Mouse (Mus musculus) liver, embryonic 16.5 days (tissue): Measurements from ENCODE around the gene Masp2. TPM values are rescaled to one million over a fixed set of nuclear protein-coding genes. Genes with fewer than 3 reads are reported as not detected.

Experiments used
- ATAC-seq: fragments of 200-750 bp; cut with Nextera tagmentation; 2 replicates; pipeline ENCODE4 v1.8.0; 2017; ENCODE audit warnings: low read depth, mild to moderate bottlenecking, moderate number of reproducible peaks, moderate library complexity
- H3K27ac ChIP-seq: fragments of 300-500 bp; sonication (generic); 2 replicates; pipeline ENCODE4 v1.5.1; 2014; ENCODE audit warnings: mild to moderate bottlenecking, low read length
- H3K27me3 ChIP-seq: fragments of 300-500 bp; sonication (generic); 2 replicates; pipeline ENCODE4 v1.6.1; 2014; ENCODE audit warnings: low read depth, low read length, mixed read lengths; ENCODE audit not compliant: control insufficient read depth, insufficient read depth
- H3K36me3 ChIP-seq: fragments of 300-500 bp; sonication (generic); 2 replicates; pipeline ENCODE4 v1.6.1; 2014; ENCODE audit warnings: mild to moderate bottlenecking; ENCODE audit not compliant: control insufficient read depth, insufficient read depth
- H3K4me1 ChIP-seq: fragments of 300-500 bp; sonication (generic); 2 replicates; pipeline ENCODE4 v1.6.1; 2014; ENCODE audit warnings: low read depth, low read length, mixed read lengths; ENCODE audit not compliant: control insufficient read depth
- H3K4me2 ChIP-seq: fragments of 300-500 bp; sonication (generic); 2 replicates; pipeline ENCODE4 v1.6.1; 2014; ENCODE audit warnings: low read depth, low read length, mixed read lengths
- H3K4me3 ChIP-seq: fragments of 300-500 bp; sonication (generic); 2 replicates; pipeline ENCODE4 v1.5.1; 2014; ENCODE audit warnings: low read depth, mild to moderate bottlenecking, low read length
- H3K9ac ChIP-seq: fragments of 300-500 bp; sonication (generic); 2 replicates; pipeline ENCODE4 v1.6.1; 2014; ENCODE audit warnings: low read depth, low read length
- H3K9me3 ChIP-seq: fragments of 300-500 bp; sonication (generic); replicated peaks from 2 replicates; pipeline ENCODE4 v1.6.1; 2016; ENCODE audit warnings: low read length; ENCODE audit not compliant: control insufficient read depth
- WGBS: fragments of 180-500 bp; shearing (Covaris S2); extraction: QIAGEN DNeasy Blood & Tissue Kit; methylation state at CpG from one replicate; pipeline ENCODE4 v1.1.7; 2014; ENCODE audit not compliant: insufficient replicate concordance; 5-methylcytosine and 5-hydroxymethylcytosine counted together
- polyA plus RNA-seq: library from polyadenylated mRNA; unstranded; fragments of >200 nt; fragmentation: Nextera tagmentation; extraction: Ambion mirVana; gene quantifications from 2 replicates; pipeline ENCODE4 v1.2.1, GENCODE M21; 2015

Gene Masp2
- polyA plus RNA-seq, result 58.7 and 65.9 TPM in 2 replicates

GRCm38 (mm10) chr4:148602357-148603120 lies at the start of gene Masp2:
Gene Masp2, plus strand, starts transcription at chr4:148602554.
- 62% methylated on average over 14 of the region's 14 CpGs for WGBS
- H3K9ac ChIP-seq, result peak within 1 kb of the TSS; percentile 31; the same call in 1 of the 2 replicates

DNA sequence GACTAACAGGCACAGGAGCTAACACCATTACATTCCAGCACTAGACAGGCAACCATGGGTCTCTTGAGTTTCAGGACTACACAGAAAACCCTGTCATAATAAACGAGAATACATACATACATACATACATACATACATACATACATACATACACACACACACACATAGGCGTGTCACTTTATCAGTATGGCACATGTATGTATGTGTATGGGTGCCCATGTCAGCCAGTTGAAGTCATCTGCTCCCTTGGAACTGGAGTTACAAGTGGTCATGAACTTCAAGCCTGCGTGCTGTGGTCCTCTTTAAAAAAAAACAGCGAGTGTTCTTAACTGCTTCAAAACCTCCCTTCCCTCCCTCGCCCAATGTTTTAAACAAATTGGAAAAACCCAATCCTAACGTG lies 44.6 kb upstream of the Masp2 start:
- 21% methylated on average over 6 of the region's 6 CpGs for WGBS
- H3K9ac ChIP-seq, result peak overlapping the region; percentile 89
- peak overlapping the region; percentile 96 for H3K4me2 ChIP-seq
- ATAC-seq, result peak; percentile 20; the same call in 1 of the 2 replicates
- no peaks in the 10 kb centered on the region for H3K9me3 ChIP-seq
- H3K4me3 ChIP-seq, result peak overlapping the region; percentile 93
- peaks cover 34% of the 10 kb centered on the region for H3K36me3 ChIP-seq
- H3K27me3 ChIP-seq, result no peaks in the 10 kb centered on the region
- 0 out of 2 replicates have a peak overlapping the region, but pooled peaks have one; percentile 76 for H3K27ac ChIP-seq
- peaks cover 13% of the 10 kb centered on the region for H3K4me1 ChIP-seq

More at GRCm38 (mm10) chr4:148602357-148603120, at the start of gene Masp2:
- ATAC-seq, result peak; percentile 55
- H3K4me3 ChIP-seq, result peak within 1 kb of the TSS; percentile 46
- H3K4me2 ChIP-seq, result peak within 1 kb of the TSS; percentile 40
- H3K36me3 ChIP-seq, result no peaks in the 10 kb centered on the region; the same call in 1 of the 2 replicates
- H3K27ac ChIP-seq, result peak within 1 kb of the TSS; percentile 48
- no peaks in the 10 kb centered on the region for H3K9me3 ChIP-seq
- H3K4me1 ChIP-seq, result peaks cover 8% of the 10 kb centered on the region
- H3K27me3 ChIP-seq, result no peaks in the 10 kb centered on the region

- Histone ChIP-seq H3K36me3 (peaks cover 37% of the 10 kb centered on the region), H3K4me3 (peak within 1 kb of the TSS; percentile 93), H3K4me2 (peak within 1 kb of the TSS; percentile 96), H3K9me3 (no peaks in the 10 kb centered on the region), H3K27me3 (no peaks in the 10 kb centered on the region), H3K27ac (peak within 1 kb of the TSS; percentile 76), H3K9ac (peak within 1 kb of the TSS; percentile 89), H3K4me1 (peaks cover 13% of the 10 kb centered on the region)
- 0% methylated on average over 63 of the region's 63 CpGs for WGBS
- ATAC-seq, result peak; percentile 93
Measured at GRCm38 (mm10) chr4:148558297-148559000, 43.9 kb upstream of the Masp2 start, which contains the start of gene Exosc10. Gene Exosc10, plus strand, starts transcription at chr4:148558429.

GRCm38 (mm10) chr4:148562676-148563075 lies 39.7 kb upstream of the Masp2 start:
- no peak overlapping the region for H3K27ac ChIP-seq
- H3K4me3 ChIP-seq, result no peak overlapping the region
- no peak for ATAC-seq
- WGBS, result 88% methylated on average over 17 of the region's 17 CpGs
- H3K9me3 ChIP-seq, result no peaks in the 10 kb centered on the region
- H3K4me1 ChIP-seq, result peaks cover 11% of the 10 kb centered on the region
- H3K27me3 ChIP-seq, result no peaks in the 10 kb centered on the region
- peaks cover 68% of the 10 kb centered on the region for H3K36me3 ChIP-seq
- no peak overlapping the region for H3K9ac ChIP-seq
- no peak overlapping the region for H3K4me2 ChIP-seq

GRCm38 (mm10) chr4:148563595-148563994 lies 38.8 kb upstream of the Masp2 start:
- H3K4me1 ChIP-seq, result peaks cover 7% of the 10 kb centered on the region
- H3K4me3 ChIP-seq, result no peak overlapping the region
- peaks cover 77% of the 10 kb centered on the region for H3K36me3 ChIP-seq
- H3K4me2 ChIP-seq, result no peak overlapping the region
- no peak overlapping the region for H3K9ac ChIP-seq
- no peak for ATAC-seq
- no peaks in the 10 kb centered on the region for H3K27me3 ChIP-seq
- 87% methylated on average over 12 of the region's 12 CpGs for WGBS
- H3K9me3 ChIP-seq, result no peaks in the 10 kb centered on the region
- H3K27ac ChIP-seq, result no peak overlapping the region

- Histone ChIP-seq H3K36me3 (peaks cover 76% of the 10 kb centered on the region), H3K27ac (no peak overlapping the region), H3K4me1 (no peaks in the 10 kb centered on the region), H3K4me2 (no peak overlapping the region), H3K9ac (no peak overlapping the region), H3K9me3 (no peaks in the 10 kb centered on the region), H3K27me3 (no peaks in the 10 kb centered on the region), H3K4me3 (no peak overlapping the region)
- WGBS, result 74% methylated on average over 10 of the region's 10 CpGs
- ATAC-seq, result no peak
Measured at GRCm38 (mm10) chr4:148570138-148570537, 32.2 kb upstream of the Masp2 start.

- ATAC-seq, result no peak
- H3K9ac ChIP-seq, result no peak overlapping the region
- H3K4me1 ChIP-seq, result no peaks in the 10 kb centered on the region
- no peak overlapping the region for H3K4me3 ChIP-seq
- H3K36me3 ChIP-seq, result peaks cover 77% of the 10 kb centered on the region
- no peak overlapping the region for H3K4me2 ChIP-seq
- H3K27ac ChIP-seq, result no peak overlapping the region
- H3K27me3 ChIP-seq, result no peaks in the 10 kb centered on the region
- H3K9me3 ChIP-seq, result no peaks in the 10 kb centered on the region
- 85% methylated on average over 9 of the region's 9 CpGs for WGBS
Measured at GRCm38 (mm10) chr4:148570693-148571295, 31.6 kb upstream of the Masp2 start.

- no peaks in the 10 kb centered on the region for H3K9me3 ChIP-seq
- no peak overlapping the region for H3K4me2 ChIP-seq
- H3K9ac ChIP-seq, result no peak overlapping the region
- no peak for ATAC-seq
- H3K27ac ChIP-seq, result no peak overlapping the region
- 66% methylated on average over 7 of the region's 7 CpGs for WGBS
- peaks cover 71% of the 10 kb centered on the region for H3K36me3 ChIP-seq
- H3K4me3 ChIP-seq, result no peak overlapping the region
- H3K27me3 ChIP-seq, result no peaks in the 10 kb centered on the region
- no peaks in the 10 kb centered on the region for H3K4me1 ChIP-seq
Measured at GRCm38 (mm10) chr4:148573222-148573621, 29.1 kb upstream of the Masp2 start.
